Mouse (Mus musculus) heart, postnatal 0 days (tissue): ENCODE data around the gene Ttc17. TPM values are rescaled to one million over a fixed set of nuclear protein-coding genes. Genes with fewer than 3 reads are reported as not detected.

Experiments
- ATAC-seq: fragments of 200-750 bp; cut with Nextera tagmentation; 2 replicates; pipeline ENCODE4 v1.8.0; 2017; ENCODE audit warnings: low read depth, moderate number of reproducible peaks, moderate library complexity; ENCODE audit not compliant: insufficient read depth
- DNase-seq: peaks from one replicate; pipeline ENCODE4 v3.0.0-alpha.2; 2016; ENCODE audit warnings: low spot score
- H3K27ac ChIP-seq: fragments of 300-500 bp; sonication (generic); 2 replicates; pipeline ENCODE4 v1.5.1; 2014; ENCODE audit warnings: low read depth, mild to moderate bottlenecking
- H3K27me3 ChIP-seq: fragments of 300-500 bp; sonication (generic); 2 replicates; pipeline ENCODE4 v1.6.1; 2014; ENCODE audit warnings: low read length, mixed read lengths; ENCODE audit not compliant: control insufficient read depth, insufficient read depth
- H3K36me3 ChIP-seq: fragments of 300-500 bp; sonication (generic); replicated peaks from 2 replicates; pipeline ENCODE4 v1.6.1; 2014; ENCODE audit warnings: low read length, mixed read lengths; ENCODE audit not compliant: control insufficient read depth, insufficient read depth
- H3K4me1 ChIP-seq: fragments of 300-500 bp; sonication (generic); 2 replicates; pipeline ENCODE4 v1.6.1; 2014; ENCODE audit warnings: antibody characterized with exemption; ENCODE audit not compliant: control insufficient read depth, insufficient read depth
- H3K4me2 ChIP-seq: fragments of 300-500 bp; sonication (generic); 2 replicates; pipeline ENCODE4 v1.6.1; 2014; ENCODE audit warnings: low read depth, mild to moderate bottlenecking, low read length, moderate library complexity
- H3K4me3 ChIP-seq: fragments of 300-500 bp; sonication (generic); 2 replicates; pipeline ENCODE4 v1.5.1; 2014; ENCODE audit warnings: low read depth, low read length
- H3K9ac ChIP-seq: fragments of 300-500 bp; sonication (generic); replicated peaks from 2 replicates; pipeline ENCODE4 v1.6.1; 2014; ENCODE audit warnings: low read depth, low read length, mixed read lengths
- H3K9me3 ChIP-seq: fragments of 300-500 bp; sonication (generic); replicated peaks from 2 replicates; pipeline ENCODE4 v1.6.1; 2016; ENCODE audit warnings: low read length; ENCODE audit not compliant: control insufficient read depth
- CTCF ChIP-seq: IDR thresholded peaks from 2 replicates; pipeline ENCODE4 v1.5.1; 2016; ENCODE audit warnings: antibody characterized with exemption, control low read depth, low read depth
- EP300 ChIP-seq: IDR thresholded peaks from 2 replicates; pipeline ENCODE4 v1.6.1; 2016; ENCODE audit warnings: antibody characterized with exemption, low read depth
- WGBS: fragments of 180-500 bp; shearing (Covaris S2); extraction: QIAGEN DNeasy Blood & Tissue Kit; methylation state at CpG from one replicate; pipeline ENCODE4 v1.1.7; 2014; 5-methylcytosine and 5-hydroxymethylcytosine counted together
- polyA plus RNA-seq: library from polyadenylated mRNA; unstranded; fragments of >200 nt; fragmentation: Nextera tagmentation; extraction: Ambion mirVana; gene quantifications from 2 replicates; pipeline ENCODE4 v1.2.1, GENCODE M21; 2015
- total RNA-seq: library from RNA; depleted of rRNA; stranded (reverse); fragments of >200 nt; gene quantifications from 2 replicates; pipeline ENCODE4 v1.2.3, GENCODE M21; 2014; ENCODE audit warnings: low replicate concordance

Gene Ttc17
- total and polyA plus RNA-seq, 2 experiments from 2014 or later = 12.3 to 13.7 TPM

- Histone ChIP-seq H3K9ac (no peak overlapping the region), H3K27ac (no peak overlapping the region), H3K36me3 (peaks cover 63% of the 10 kb centered on the region), H3K4me2 (no peak overlapping the region), H3K9me3 (peaks cover 10% of the 10 kb centered on the region), H3K4me3 (no peak overlapping the region), H3K27me3 (no peaks in the 10 kb centered on the region), H3K4me1 (no peaks in the 10 kb centered on the region)
- DNase-seq (no peak), ATAC-seq (no peak)
- WGBS = 81% methylated on average over 8 of the region's 8 CpGs
- TF ChIP-seq CTCF (no peak), EP300 (no peak)
Measured at GRCm38 (mm10) chr2:94301749-94302148, 104.7 kb downstream of the Ttc17 start.

- Histone ChIP-seq H3K9me3 (peaks cover 10% of the 10 kb centered on the region), H3K27ac (no peak overlapping the region), H3K9ac (no peak overlapping the region), H3K4me2 (no peak overlapping the region), H3K27me3 (no peaks in the 10 kb centered on the region), H3K4me3 (no peak overlapping the region), H3K36me3 (peaks cover 30% of the 10 kb centered on the region), H3K4me1 (no peaks in the 10 kb centered on the region)
- TF ChIP-seq CTCF (no peak), EP300 (no peak)
- ATAC-seq = no peak
- WGBS = 62% methylated on average over 3 of the region's 3 CpGs
- DNase-seq = no peak
Measured at GRCm38 (mm10) chr2:94297467-94297866, 109.0 kb downstream of the Ttc17 start.

- Histone ChIP-seq H3K4me2 (no peak overlapping the region), H3K9me3 (no peaks in the 10 kb centered on the region), H3K27me3 (no peaks in the 10 kb centered on the region), H3K27ac (no peak overlapping the region), H3K4me1 (0 out of 2 replicates have a peak, but pooled peaks cover 6% of the 10 kb centered on the region), H3K4me3 (no peak overlapping the region), H3K9ac (no peak overlapping the region), H3K36me3 (no peaks in the 10 kb centered on the region)
- peak; percentile 49; the same call in 1 of the 2 replicates for ATAC-seq
- peak; percentile 63 for DNase-seq
- 2% methylated on average over 5 of the region's 5 CpGs for WGBS
- TF ChIP-seq CTCF (peak; percentile 93), EP300 (no peak)
Measured at GRCm38 (mm10) chr2:94290483-94290882, 116.0 kb downstream of the Ttc17 start.

GRCm38 (mm10) chr2:94289659-94290058, 116.8 kb downstream of the Ttc17 start:
- Histone ChIP-seq H3K27ac (no peak overlapping the region), H3K9me3 (no peaks in the 10 kb centered on the region), H3K4me2 (no peak overlapping the region), H3K4me1 (0 out of 2 replicates have a peak, but pooled peaks cover 6% of the 10 kb centered on the region), H3K27me3 (no peaks in the 10 kb centered on the region), H3K36me3 (no peaks in the 10 kb centered on the region), H3K4me3 (no peak overlapping the region), H3K9ac (no peak overlapping the region)
- WGBS = 62% methylated on average over 6 of the region's 6 CpGs
- TF ChIP-seq EP300 (no peak), CTCF (no peak)
- ATAC-seq = no peak
- no peak for DNase-seq

DNA sequence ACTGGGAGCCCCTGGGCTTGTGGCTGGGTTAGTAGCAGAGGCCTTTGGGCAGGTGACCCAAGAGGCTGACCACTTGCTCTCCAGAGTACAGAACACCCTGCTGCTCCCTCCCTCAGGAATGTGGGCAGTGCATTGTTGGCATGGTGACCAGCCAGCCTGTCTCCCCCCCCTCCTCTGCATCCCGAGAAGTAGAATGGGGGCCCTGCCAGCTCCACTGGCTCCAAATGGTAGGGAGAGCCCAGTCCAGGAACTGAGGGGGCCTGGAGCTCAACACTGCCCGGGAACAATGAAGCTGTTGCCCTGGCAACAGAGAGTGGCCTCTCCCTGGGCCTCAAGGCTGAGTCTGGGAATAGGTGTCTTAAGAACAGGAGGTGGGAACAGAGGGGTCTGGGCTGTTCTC, 117.3 kb downstream of the Ttc17 start:
- H3K4me2 ChIP-seq = no peak overlapping the region
- ATAC-seq = peak; percentile 75
- no peaks in the 10 kb centered on the region for H3K36me3 ChIP-seq
- H3K27me3 ChIP-seq = no peaks in the 10 kb centered on the region
- no peaks in the 10 kb centered on the region for H3K9me3 ChIP-seq
- H3K4me1 ChIP-seq = 0 out of 2 replicates have a peak, but pooled peaks cover 6% of the 10 kb centered on the region
- 0% methylated on average over 2 of the region's 2 CpGs for WGBS
- H3K27ac ChIP-seq = no peak overlapping the region
- no peak for TF ChIP-seq EP300
- no peak for TF ChIP-seq CTCF
- peak; percentile 20 for DNase-seq
- H3K4me3 ChIP-seq = no peak overlapping the region
- H3K9ac ChIP-seq = no peak overlapping the region

- TF ChIP-seq EP300 = no peak
- TF ChIP-seq CTCF = no peak
- 0 out of 2 replicates have a peak, but pooled peaks cover 6% of the 10 kb centered on the region for H3K4me1 ChIP-seq
- ATAC-seq (no peak), DNase-seq (no peak)
- H3K36me3 ChIP-seq = no peaks in the 10 kb centered on the region
- H3K27ac ChIP-seq = no peak overlapping the region
- 28% methylated on average over 5 of the region's 5 CpGs for WGBS
- H3K9me3 ChIP-seq = no peaks in the 10 kb centered on the region
- H3K9ac ChIP-seq = no peak overlapping the region
- no peak overlapping the region for H3K4me3 ChIP-seq
- no peak overlapping the region for H3K4me2 ChIP-seq
- no peaks in the 10 kb centered on the region for H3K27me3 ChIP-seq
Measured at GRCm38 (mm10) chr2:94288086-94288485, 118.4 kb downstream of the Ttc17 start.
